Mouse (Mus musculus): ENCODE measurements around the gene D17H6S53E. TPM values are rescaled to one million over a fixed set of nuclear protein-coding genes. Genes with fewer than 3 reads are reported as not detected.

Gene D17H6S53E
- polyA plus RNA-seq, 1 experiment: 2.5 TPM

- no peaks in the 10 kb centered on the region for H3K27me3 ChIP-seq (ENCODE audit: control insufficient read depth, insufficient read depth, low read length)
- H3K36me3 ChIP-seq (ENCODE audit: control insufficient read depth, insufficient read depth, low read length): peaks cover 1% of the 10 kb centered on the region
- no peak overlapping the region for H3K27ac ChIP-seq (ENCODE audit: control insufficient read depth, insufficient read depth, low read depth, low read length)
- no peak overlapping the region; the same call in 1 of the 2 replicates for H3K4me3 ChIP-seq (ENCODE audit: control insufficient read depth, low read depth, low read length)
- TF ChIP-seq POLR2A (IDR thresholded peaks at IDR 0.05; ENCODE audit: control insufficient read depth, low read depth, low read length): no peak
- no peak for TF ChIP-seq CTCF (IDR thresholded peaks at IDR 0.05; ENCODE audit: control insufficient read depth, insufficient read depth, insufficient replicate concordance, low read depth, low read length)
- peaks cover 3% of the 10 kb centered on the region; the same call in 1 of the 2 replicates for H3K4me1 ChIP-seq (ENCODE audit: control insufficient read depth, insufficient read depth, low read length)
Observed at GRCm38 (mm10) chr17:35167794-35168193, 41.6 kb downstream of the D17H6S53E start.

GRCm38 (mm10) chr17:35168541-35169207 lies 42.5 kb downstream of the D17H6S53E start:
- TF ChIP-seq CTCF (IDR thresholded peaks at IDR 0.05; ENCODE audit: control insufficient read depth, insufficient read depth, insufficient replicate concordance, low read depth, low read length) (no peak), POLR2A (IDR thresholded peaks at IDR 0.05; ENCODE audit: control insufficient read depth, low read depth, low read length) (no peak)
- H3K27ac ChIP-seq (ENCODE audit: control insufficient read depth, insufficient read depth, low read depth, low read length): no peak overlapping the region

DNA sequence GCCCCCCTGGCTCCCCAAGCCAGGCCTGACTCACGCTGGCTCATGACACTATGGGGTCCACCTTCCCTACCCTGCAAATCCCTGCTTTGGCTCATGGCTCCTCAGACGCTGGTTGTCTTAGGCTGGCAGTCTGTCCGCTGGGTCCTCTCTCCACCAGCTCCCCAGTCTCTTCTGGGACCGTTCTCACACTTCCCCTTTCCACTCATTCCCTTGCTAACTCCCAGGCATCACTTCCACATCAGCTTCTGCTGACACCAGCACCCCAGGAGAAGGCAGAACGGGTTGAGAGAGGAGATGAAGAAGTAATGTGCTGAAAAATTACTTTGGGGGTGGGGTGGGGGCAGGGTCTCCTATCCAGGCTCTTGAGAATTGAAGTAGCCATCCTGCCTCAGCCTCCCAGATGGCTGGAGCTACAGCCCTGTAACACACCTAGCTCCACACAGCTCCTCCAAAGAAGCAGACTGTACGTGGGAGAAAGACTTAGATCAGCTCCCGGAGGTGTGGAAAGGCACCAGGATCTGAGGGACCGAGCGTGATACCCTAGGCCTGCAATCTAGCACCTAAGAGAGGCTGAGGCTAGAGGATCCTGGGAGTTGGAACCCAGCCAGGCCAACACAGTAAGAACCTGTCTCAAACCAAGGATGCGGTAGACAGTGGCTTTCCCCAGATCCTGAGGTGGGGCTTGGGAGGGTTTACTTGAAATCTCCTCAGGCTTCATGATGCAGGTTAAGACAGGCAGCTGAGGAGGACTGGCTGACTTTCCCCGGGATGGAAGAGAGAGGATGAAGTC lies 46.5 kb downstream of the D17H6S53E start:
- Histone ChIP-seq H3K4me1 (ENCODE audit: control insufficient read depth, insufficient read depth, low read length) (no peaks in the 10 kb centered on the region), H3K36me3 (ENCODE audit: control insufficient read depth, insufficient read depth, low read length) (no peaks in the 10 kb centered on the region), H3K4me3 (ENCODE audit: control insufficient read depth, low read depth, low read length) (peak overlapping the region; percentile 81), H3K27me3 (ENCODE audit: control insufficient read depth, insufficient read depth, low read length) (no peaks in the 10 kb centered on the region), H3K27ac (ENCODE audit: control insufficient read depth, insufficient read depth, low read depth, low read length) (peak overlapping the region; percentile 39)
- no peak for TF ChIP-seq CTCF (IDR thresholded peaks at IDR 0.05; ENCODE audit: control insufficient read depth, insufficient read depth, insufficient replicate concordance, low read depth, low read length)
- TF ChIP-seq POLR2A (IDR thresholded peaks at IDR 0.05; ENCODE audit: control insufficient read depth, low read depth, low read length): no peak

More at GRCm38 (mm10) chr17:35168541-35169207, 42.5 kb downstream of the D17H6S53E start:
- no peaks in the 10 kb centered on the region for H3K4me1 ChIP-seq (ENCODE audit: control insufficient read depth, insufficient read depth, low read length)
- H3K27me3 ChIP-seq (ENCODE audit: control insufficient read depth, insufficient read depth, low read length): no peaks in the 10 kb centered on the region
- peaks cover 1% of the 10 kb centered on the region for H3K36me3 ChIP-seq (ENCODE audit: control insufficient read depth, insufficient read depth, low read length)
- H3K4me3 ChIP-seq (ENCODE audit: control insufficient read depth, low read depth, low read length): no peak overlapping the region

- H3K27ac ChIP-seq (ENCODE audit: control insufficient read depth, insufficient read depth, low read depth, low read length): no peak overlapping the region
- H3K36me3 ChIP-seq (ENCODE audit: control insufficient read depth, insufficient read depth, low read length): no peaks in the 10 kb centered on the region
- no peaks in the 10 kb centered on the region for H3K4me1 ChIP-seq (ENCODE audit: control insufficient read depth, insufficient read depth, low read length)
- TF ChIP-seq CTCF (IDR thresholded peaks at IDR 0.05; ENCODE audit: control insufficient read depth, insufficient read depth, insufficient replicate concordance, low read depth, low read length) (no peak), POLR2A (IDR thresholded peaks at IDR 0.05; ENCODE audit: control insufficient read depth, low read depth, low read length) (no peak)
- H3K4me3 ChIP-seq (ENCODE audit: control insufficient read depth, low read depth, low read length): peak overlapping the region; percentile 81
- no peaks in the 10 kb centered on the region for H3K27me3 ChIP-seq (ENCODE audit: control insufficient read depth, insufficient read depth, low read length)
Observed at GRCm38 (mm10) chr17:35173329-35173728, 47.2 kb downstream of the D17H6S53E start.

- Histone ChIP-seq H3K36me3 (ENCODE audit: control insufficient read depth, insufficient read depth, low read length) (no peaks in the 10 kb centered on the region), H3K4me3 (ENCODE audit: control insufficient read depth, low read depth, low read length) (peak overlapping the region; percentile 94), H3K27ac (ENCODE audit: control insufficient read depth, insufficient read depth, low read depth, low read length) (no peak overlapping the region), H3K4me1 (ENCODE audit: control insufficient read depth, insufficient read depth, low read length) (no peaks in the 10 kb centered on the region), H3K27me3 (ENCODE audit: control insufficient read depth, insufficient read depth, low read length) (no peaks in the 10 kb centered on the region)
- TF ChIP-seq POLR2A (IDR thresholded peaks at IDR 0.05; ENCODE audit: control insufficient read depth, low read depth, low read length): no peak
- no peak for TF ChIP-seq CTCF (IDR thresholded peaks at IDR 0.05; ENCODE audit: control insufficient read depth, insufficient read depth, insufficient replicate concordance, low read depth, low read length)
Observed at GRCm38 (mm10) chr17:35174201-35174977, 48.2 kb downstream of the D17H6S53E start.

DNA sequence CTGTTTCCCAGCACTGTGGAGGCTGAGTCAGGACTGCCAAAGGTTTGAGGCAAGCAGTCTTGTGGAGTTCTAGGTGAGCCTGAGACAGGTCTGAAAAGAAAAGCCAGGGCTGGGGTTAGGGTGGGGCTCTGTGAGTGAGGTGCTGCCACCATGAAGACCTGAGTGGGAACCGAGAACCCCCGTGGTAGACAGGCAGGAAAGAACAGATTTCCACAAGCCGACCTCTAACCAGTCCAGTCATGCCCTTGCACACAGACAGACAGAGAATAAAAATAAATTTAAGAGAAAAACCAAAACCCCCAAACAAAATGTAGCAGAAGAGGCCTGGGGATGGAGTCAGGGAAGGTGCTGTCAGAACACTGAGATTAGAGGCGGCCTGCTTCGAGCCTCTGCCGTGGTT lies 49.2 kb downstream of the D17H6S53E start:
- Histone ChIP-seq H3K4me1 (ENCODE audit: control insufficient read depth, insufficient read depth, low read length) (no peaks in the 10 kb centered on the region), H3K27me3 (ENCODE audit: control insufficient read depth, insufficient read depth, low read length) (no peaks in the 10 kb centered on the region), H3K27ac (ENCODE audit: control insufficient read depth, insufficient read depth, low read depth, low read length) (peak overlapping the region; percentile 80), H3K36me3 (ENCODE audit: control insufficient read depth, insufficient read depth, low read length) (no peaks in the 10 kb centered on the region), H3K4me3 (ENCODE audit: control insufficient read depth, low read depth, low read length) (peak overlapping the region; percentile 94)
- TF ChIP-seq POLR2A (IDR thresholded peaks at IDR 0.05; ENCODE audit: control insufficient read depth, low read depth, low read length): no peak
- TF ChIP-seq CTCF (IDR thresholded peaks at IDR 0.05; ENCODE audit: control insufficient read depth, insufficient read depth, insufficient replicate concordance, low read depth, low read length): no peak

GRCm38 (mm10) chr17:35175968-35176367 lies 49.8 kb downstream of the D17H6S53E start, which contains the start of gene Aif1:
TSS of gene Aif1 (minus strand) at chr17:35176068.
- TF ChIP-seq CTCF (IDR thresholded peaks at IDR 0.05; ENCODE audit: control insufficient read depth, insufficient read depth, insufficient replicate concordance, low read depth, low read length): no peak
- Histone ChIP-seq H3K27ac (ENCODE audit: control insufficient read depth, insufficient read depth, low read depth, low read length) (peak within 1 kb of the TSS; percentile 80), H3K36me3 (ENCODE audit: control insufficient read depth, insufficient read depth, low read length) (no peaks in the 10 kb centered on the region), H3K4me1 (ENCODE audit: control insufficient read depth, insufficient read depth, low read length) (no peaks in the 10 kb centered on the region), H3K4me3 (ENCODE audit: control insufficient read depth, low read depth, low read length) (peak within 1 kb of the TSS; percentile 94), H3K27me3 (ENCODE audit: control insufficient read depth, insufficient read depth, low read length) (no peaks in the 10 kb centered on the region)

Other genes starting within 250 kb of the D17H6S53E start
- gene Zbtb12, start 246.9 kb upstream of the D17H6S53E start, polyA plus RNA-seq (2012; rRNA removed): 4.0 and 4.7 TPM in 2 replicates
- gene Gm20547, start 244.3 kb upstream of the D17H6S53E start, polyA plus RNA-seq (2012; rRNA removed): not detected in 2 replicates
- gene C2, start 228.1 kb upstream of the D17H6S53E start, polyA plus RNA-seq (2012; rRNA removed): 14.8 and 15.3 TPM in 2 replicates
- 344 and 384 TPM in 2 replicates for gene Ehmt2, start 227.9 kb upstream of the D17H6S53E start, polyA plus RNA-seq (2012; rRNA removed)
- 0.52 and 2.2 TPM in 2 replicates for gene Slc44a4, start 211.9 kb upstream of the D17H6S53E start, polyA plus RNA-seq (2012; rRNA removed)
- 4.1 and 7.9 TPM in 2 replicates for gene Neu1, start 195.1 kb upstream of the D17H6S53E start, polyA plus RNA-seq (2012; rRNA removed)
- gene Hspa1b, start 167.1 kb upstream of the D17H6S53E start, polyA plus RNA-seq (2012; rRNA removed): 2.6 and 5.2 TPM in 2 replicates
- not detected in 2 replicates for gene Gm20481, start 156.5 kb upstream of the D17H6S53E start, polyA plus RNA-seq (2012; rRNA removed)
- 4.4 and 5.5 TPM in 2 replicates for gene Hspa1a, start 154.2 kb upstream of the D17H6S53E start, polyA plus RNA-seq (2012; rRNA removed)
- gene Hspa1l, start 153.7 kb upstream of the D17H6S53E start, polyA plus RNA-seq (2012; rRNA removed): 718 and 731 TPM in 2 replicates
- gene Lsm2, start 144.5 kb upstream of the D17H6S53E start, polyA plus RNA-seq (2012; rRNA removed): 480 and 579 TPM in 2 replicates
- gene Vars, start 125.4 kb upstream of the D17H6S53E start, polyA plus RNA-seq (2012; rRNA removed): 261 and 309 TPM in 2 replicates
- gene Vwa7, start 109.8 kb upstream of the D17H6S53E start, polyA plus RNA-seq (2012; rRNA removed): 0.65 and 0.84 TPM in 2 replicates
- gene Sapcd1, start 98.4 kb upstream of the D17H6S53E start, polyA plus RNA-seq (2012; rRNA removed): 3.5 and 3.8 TPM in 2 replicates
- 19.3 and 20.4 TPM in 2 replicates for gene Msh5, start 79.6 kb upstream of the D17H6S53E start, polyA plus RNA-seq (2012; rRNA removed)
- gene Clic1, start 76.4 kb upstream of the D17H6S53E start, polyA plus RNA-seq (2012; rRNA removed): 24.1 and 24.8 TPM in 2 replicates
- 11.1 and 14.4 TPM in 2 replicates for gene Ddah2, start 67.3 kb upstream of the D17H6S53E start, polyA plus RNA-seq (2012; rRNA removed)
- gene Ly6g6c, start 61.0 kb upstream of the D17H6S53E start, polyA plus RNA-seq (2012; rRNA removed): 117 and 146 TPM in 2 replicates
- 3.4 and 3.7 TPM in 2 replicates for gene Mpig6b, start 60.2 kb upstream of the D17H6S53E start, polyA plus RNA-seq (2012; rRNA removed)
- 0.78 and 0.95 TPM in 2 replicates for gene Ly6g6e, start 49.5 kb upstream of the D17H6S53E start, polyA plus RNA-seq (2012; rRNA removed)
- gene Ly6g6d, start 48.3 kb upstream of the D17H6S53E start, polyA plus RNA-seq (2012; rRNA removed): 0.85 and 0.99 TPM in 2 replicates
- 1.1 and 1.2 TPM in 2 replicates for gene Ly6g6f, start 40.8 kb upstream of the D17H6S53E start, polyA plus RNA-seq (2012; rRNA removed)
- gene Abhd16a, start 37.1 kb upstream of the D17H6S53E start, polyA plus RNA-seq (2012; rRNA removed): 121 and 141 TPM in 2 replicates
- gene Ly6g5c, start 18.1 kb upstream of the D17H6S53E start, polyA plus RNA-seq (2012; rRNA removed): 0.54 TPM in 1 of 2 replicates, not detected in the other
- gene Ly6g5b, start 10.9 kb upstream of the D17H6S53E start, polyA plus RNA-seq (2012; rRNA removed): 2.9 and 3.1 TPM in 2 replicates
- 70.0 and 73.6 TPM in 2 replicates for gene Gpank1, start 4.9 kb upstream of the D17H6S53E start, polyA plus RNA-seq (2012; rRNA removed)
- gene Csnk2b, start 4.3 kb upstream of the D17H6S53E start, polyA plus RNA-seq (2012; rRNA removed): 3,095 and 3,228 TPM in 2 replicates
- 0.41 and 0.48 TPM in 2 replicates for gene Apom, start 5.7 kb downstream of the D17H6S53E start, polyA plus RNA-seq (2012; rRNA removed)
- gene Bag6, start 8.8 kb downstream of the D17H6S53E start, polyA plus RNA-seq (2012; rRNA removed): 709 and 791 TPM in 2 replicates
- 515 and 563 TPM in 2 replicates for gene Prrc2a, start 38.5 kb downstream of the D17H6S53E start, polyA plus RNA-seq (2012; rRNA removed)
- gene Aif1, start 49.7 kb downstream of the D17H6S53E start, polyA plus RNA-seq (2012; rRNA removed): 435 and 444 TPM in 2 replicates
- 0.65 and 1.3 TPM in 2 replicates for gene Lst1, start 62.1 kb downstream of the D17H6S53E start, polyA plus RNA-seq (2012; rRNA removed)
- gene Ltb, start 68.1 kb downstream of the D17H6S53E start, polyA plus RNA-seq (2012; rRNA removed): 0.86 and 0.87 TPM in 2 replicates
- gene Tnf, start 75.6 kb downstream of the D17H6S53E start, polyA plus RNA-seq (2012; rRNA removed): 0.07 TPM in 1 of 2 replicates, not detected in the other
- 0.07 TPM in 1 of 2 replicates, not detected in the other for gene Lta, start 79.0 kb downstream of the D17H6S53E start, polyA plus RNA-seq (2012; rRNA removed)
- not detected in 2 replicates for gene Gm16181, start 94.5 kb downstream of the D17H6S53E start, polyA plus RNA-seq (2012; rRNA removed)
- gene Atp6v1g2, start 107.3 kb downstream of the D17H6S53E start, polyA plus RNA-seq (2012; rRNA removed): 10.4 and 11.7 TPM in 2 replicates
- 27.9 and 30.2 TPM in 2 replicates for gene Nfkbil1, start 109.4 kb downstream of the D17H6S53E start, polyA plus RNA-seq (2012; rRNA removed)
- 125 and 129 TPM in 2 replicates for gene Ddx39b, start 115.4 kb downstream of the D17H6S53E start, polyA plus RNA-seq (2012; rRNA removed)
- gene H2-D1, start 136.4 kb downstream of the D17H6S53E start, polyA plus RNA-seq (2012; rRNA removed): 29.6 and 31.4 TPM in 2 replicates
- gene H2-Q1, start 194.0 kb downstream of the D17H6S53E start, polyA plus RNA-seq (2012; rRNA removed): not detected in 2 replicates
- 0.53 and 0.90 TPM in 2 replicates for gene H2-Q2, start 215.9 kb downstream of the D17H6S53E start, polyA plus RNA-seq (2012; rRNA removed)

All from testis, adult 2 months (tissue).